Mouse (Mus musculus): ENCODE results near the gene Rsph10b. TPM values are rescaled to one million over a fixed set of nuclear protein-coding genes. Genes with fewer than 3 reads are reported as not detected.

The Rsph10b gene
- total RNA-seq (2021) = 1 to 10 TPM; 5.5 to 7.7 TPM

GRCm38 (mm10) chr5:143932831-143933230 lies at the start of gene Rsph10b:
Gene Rsph10b, plus strand, starts transcription at chr5:143933035.
- intact Hi-C loops (cut with DNase I) = no loop called here
- DNase-seq (ENCODE audit: extremely low spot score in 1 of 2, low spot score in 2 of 2) = no peak

DNA sequence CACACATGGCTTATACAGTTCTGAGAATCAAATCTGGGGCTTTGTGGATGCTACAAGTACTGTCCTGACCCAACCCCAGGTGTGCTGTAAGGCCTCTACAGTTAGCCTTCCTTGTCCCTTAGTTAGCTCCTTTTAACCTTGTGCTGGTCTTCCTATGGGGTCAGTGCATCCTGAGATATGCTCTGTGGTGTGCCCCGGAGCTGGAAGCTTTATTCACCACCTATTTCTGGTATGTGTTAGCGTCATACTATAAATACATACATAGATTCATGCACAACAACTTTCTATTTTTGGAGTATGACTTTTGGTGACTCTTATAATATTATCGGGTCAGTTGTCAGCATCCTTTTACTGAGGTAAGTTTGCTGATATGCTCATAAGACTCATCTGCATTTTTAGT lies 47.6 kb upstream of the Rsph10b start:
- DNase-seq (ENCODE audit: extremely low spot score in 1 of 2, low spot score in 2 of 2) = no peak
- intact Hi-C loops (cut with DNase I) = no loop called here

- intact Hi-C loops (cut with DNase I) = no loop called here
- no peak for DNase-seq (ENCODE audit: extremely low spot score in 1 of 2, low spot score in 2 of 2)
Observed at GRCm38 (mm10) chr5:143890741-143891140, 42.1 kb upstream of the Rsph10b start.

DNA sequence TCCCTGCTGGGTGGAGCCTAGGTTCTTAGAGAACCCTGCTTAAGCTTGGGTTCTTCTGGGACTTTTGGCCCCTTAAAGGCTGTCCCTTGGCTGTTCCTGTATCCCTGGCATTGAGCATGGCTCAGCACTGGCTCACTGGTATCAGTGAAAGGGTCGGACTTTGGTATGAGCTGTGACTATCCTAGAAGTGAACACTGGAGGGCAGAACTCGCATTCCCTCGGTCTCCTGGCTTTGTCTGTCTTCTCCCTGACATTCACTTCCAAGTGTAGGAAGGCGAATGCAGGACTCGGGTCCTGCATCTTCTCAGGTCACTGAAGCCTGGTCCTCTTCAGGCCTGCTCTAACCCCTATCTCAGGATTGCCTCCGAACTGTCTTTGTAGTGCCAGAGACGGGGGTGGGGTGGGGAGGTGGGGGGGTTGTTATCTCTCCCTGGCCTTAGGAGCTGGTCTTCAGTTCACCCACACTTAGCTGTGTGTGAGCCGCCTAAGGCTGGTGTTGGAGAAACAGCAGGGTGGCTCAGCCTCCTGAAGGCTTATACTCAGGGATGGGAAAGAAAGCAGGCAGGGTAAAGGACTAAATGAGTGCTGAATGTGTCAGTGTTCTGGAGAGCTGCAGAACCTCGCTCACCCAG lies 40.5 kb upstream of the Rsph10b start:
- DNase-seq (ENCODE audit: extremely low spot score in 1 of 2, low spot score in 2 of 2) = no peak
- intact Hi-C loops (cut with DNase I) = no loop called here

- intact Hi-C loops (cut with DNase I) = no loop called here
- no peak for DNase-seq (ENCODE audit: extremely low spot score in 1 of 2, low spot score in 2 of 2)
Observed at GRCm38 (mm10) chr5:143893396-143893795, 39.4 kb upstream of the Rsph10b start.

DNA sequence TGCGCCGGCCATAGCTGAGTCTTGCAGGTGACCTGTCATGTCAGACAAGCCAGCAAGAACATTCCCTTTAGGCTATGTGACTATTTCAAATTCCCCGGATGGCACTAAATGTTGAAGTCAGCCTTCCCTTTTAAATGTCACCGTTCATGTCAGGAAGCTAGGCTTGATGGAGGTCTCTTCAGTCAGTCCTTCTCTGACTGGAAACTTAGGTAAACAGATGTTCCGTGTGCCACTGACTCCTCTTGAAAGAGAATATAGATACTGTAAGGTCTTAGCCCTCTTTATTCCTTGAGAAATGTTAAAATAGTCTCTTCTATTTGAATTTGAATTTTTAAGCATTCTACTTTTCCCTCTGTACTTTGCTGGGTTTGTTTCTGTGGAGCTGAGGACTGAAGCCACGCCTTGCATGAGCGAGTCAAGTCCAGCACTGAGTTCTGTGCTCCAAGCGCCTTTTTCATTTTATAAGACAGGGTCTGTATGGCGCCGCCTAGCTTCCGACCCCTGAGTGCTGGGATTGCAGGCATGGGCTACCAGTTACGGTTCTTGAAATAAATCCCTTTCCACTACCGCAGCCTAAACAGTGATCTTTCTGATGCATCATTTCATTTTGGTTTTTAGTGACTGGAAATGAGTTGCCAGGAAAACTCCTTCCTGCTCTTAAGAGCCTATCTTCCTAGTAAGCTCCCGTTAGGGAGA lies 35.1 kb upstream of the Rsph10b start, which contains the start of gene Ankrd61:
Ankrd61 (minus strand) TSS at position 51 of the 696 bp plus-strand sequence.
- DNase-seq (ENCODE audit: extremely low spot score in 1 of 2, low spot score in 2 of 2) = no peak
- intact Hi-C loops (cut with DNase I) = no loop called here

DNA sequence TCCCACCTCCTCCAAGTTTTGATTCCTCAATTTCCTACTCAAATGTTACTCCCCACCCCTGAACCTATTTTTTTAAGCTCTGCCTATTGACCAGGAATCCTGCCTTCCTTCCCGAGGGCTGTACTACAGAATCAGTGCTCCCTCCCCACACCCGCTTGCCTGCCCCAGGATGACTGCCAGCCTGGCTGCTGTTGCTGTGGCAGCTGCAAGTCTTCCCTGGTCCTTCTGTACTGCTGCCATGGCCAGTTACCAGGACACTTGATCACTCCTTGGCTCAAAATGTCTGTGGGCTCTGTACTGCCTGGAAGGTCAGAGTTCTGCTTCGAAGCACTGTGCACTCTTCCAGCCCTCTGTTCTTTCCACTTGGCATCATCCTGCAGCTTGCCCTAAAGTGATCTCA lies 30.7 kb upstream of the Rsph10b start:
- DNase-seq (ENCODE audit: extremely low spot score in 1 of 2, low spot score in 2 of 2) = peak in 1 of 2 experiments; percentile 33

DNA sequence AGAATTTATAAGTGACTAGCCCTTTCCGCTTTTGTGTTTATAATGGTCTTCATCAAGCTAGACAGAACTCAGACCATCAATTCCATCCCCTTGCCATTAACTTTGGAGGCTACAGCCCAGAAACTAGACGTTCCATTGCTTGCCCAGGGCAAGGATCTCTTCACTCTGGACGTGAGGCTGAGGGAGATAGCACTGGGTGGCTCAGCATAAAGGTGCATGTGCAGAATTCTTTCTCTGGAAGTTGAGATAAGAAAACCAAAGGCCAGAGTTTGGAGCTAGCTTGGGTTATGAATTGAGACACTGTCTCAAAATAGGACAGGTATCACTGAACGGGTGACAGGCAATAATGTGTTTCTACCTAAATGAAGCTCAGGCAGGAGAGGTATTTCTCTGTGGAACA lies 29.0 kb upstream of the Rsph10b start:
- no peak for DNase-seq (ENCODE audit: extremely low spot score in 1 of 2, low spot score in 2 of 2)
- intact Hi-C loops (cut with DNase I) = no loop called here

More for the DNA sequence above, 30.7 kb upstream of the Rsph10b start:
- intact Hi-C loops (cut with DNase I) = no loop called here

DNA sequence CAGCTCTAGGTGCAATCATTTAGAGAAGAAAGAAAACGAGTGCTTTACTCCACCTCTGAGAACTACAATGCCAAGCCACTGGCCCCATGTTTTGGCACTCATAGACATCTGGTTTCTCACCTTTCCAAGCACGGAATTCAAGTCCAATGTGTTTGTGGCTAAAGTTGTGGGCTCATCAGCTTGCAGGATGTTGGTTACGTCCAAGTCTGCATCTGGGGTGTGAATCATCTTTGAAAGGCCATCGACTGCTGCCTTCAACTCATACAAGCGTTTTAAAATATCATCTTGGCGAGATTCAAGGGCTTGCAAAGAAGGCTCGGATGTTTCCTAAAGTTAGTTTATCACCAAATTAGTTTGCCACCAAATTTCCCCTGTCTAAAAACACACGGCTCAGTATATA lies 26.4 kb upstream of the Rsph10b start:
- intact Hi-C loops (cut with DNase I) = no loop called here
- DNase-seq (ENCODE audit: extremely low spot score in 1 of 2, low spot score in 2 of 2) = no peak

DNA sequence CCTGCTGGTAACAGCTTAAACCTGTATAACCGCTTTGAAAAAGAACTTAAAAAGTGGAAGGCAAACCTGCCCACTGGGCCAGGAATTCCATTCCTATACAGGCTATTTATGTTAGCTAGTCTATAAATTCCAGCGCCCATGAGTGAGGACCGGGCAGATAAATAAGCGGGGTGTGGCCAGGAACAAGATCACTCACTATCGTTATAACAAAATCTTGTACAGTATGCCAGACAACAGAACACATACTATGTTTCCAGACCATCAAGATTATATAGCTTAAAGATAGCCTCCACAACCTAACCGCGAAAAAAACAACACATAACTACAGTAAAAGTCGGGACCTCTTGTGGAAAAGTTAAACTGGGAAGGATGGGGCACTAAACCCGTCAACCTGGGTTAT lies 23.9 kb upstream of the Rsph10b start:
- no peak for DNase-seq (ENCODE audit: extremely low spot score in 1 of 2, low spot score in 2 of 2)
- intact Hi-C loops (cut with DNase I) = no loop called here

- DNase-seq (ENCODE audit: extremely low spot score in 1 of 2, low spot score in 2 of 2) = peak; percentile 96 to 98
- intact Hi-C loops (cut with DNase I) = no loop called here
Observed at GRCm38 (mm10) chr5:143909417-143910400, 23.1 kb upstream of the Rsph10b start, which contains the start of the genes Aimp2 and Pms2. Gene Aimp2, minus strand, starts transcription at chr5:143909847. Gene Pms2, plus strand, starts transcription at chr5:143909964.

GRCm38 (mm10) chr5:143916221-143916620 lies 16.6 kb upstream of the Rsph10b start:
- no peak for DNase-seq (ENCODE audit: extremely low spot score in 1 of 2, low spot score in 2 of 2)
- intact Hi-C loops (cut with DNase I) = no loop called here

GRCm38 (mm10) chr5:143917418-143917817 lies 15.4 kb upstream of the Rsph10b start:
- peak in 1 of 2 experiments; percentile 40 for DNase-seq (ENCODE audit: extremely low spot score in 1 of 2, low spot score in 2 of 2)
- intact Hi-C loops (cut with DNase I) = no loop called here

DNA sequence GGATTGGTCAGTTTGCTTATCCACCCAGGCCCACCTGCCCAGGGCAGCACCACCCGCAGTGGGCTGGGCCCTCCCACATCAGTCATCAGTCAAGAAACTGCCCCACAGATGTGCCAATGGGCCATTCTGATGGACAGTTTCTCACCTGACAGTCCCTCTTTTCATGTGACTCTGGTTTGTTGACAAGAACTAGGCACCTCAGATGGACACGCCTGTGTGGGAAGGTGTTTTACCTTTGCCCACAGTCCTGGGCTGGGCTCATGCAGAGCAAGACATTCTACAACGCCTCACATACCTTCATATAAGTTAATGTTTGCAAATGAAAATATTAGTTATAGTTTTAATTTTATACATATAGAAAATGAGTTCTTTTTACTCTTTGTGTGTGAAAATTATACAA lies 14.7 kb upstream of the Rsph10b start:
- intact Hi-C loops (cut with DNase I) = no loop called here
- DNase-seq (ENCODE audit: extremely low spot score in 1 of 2, low spot score in 2 of 2) = no peak

DNA sequence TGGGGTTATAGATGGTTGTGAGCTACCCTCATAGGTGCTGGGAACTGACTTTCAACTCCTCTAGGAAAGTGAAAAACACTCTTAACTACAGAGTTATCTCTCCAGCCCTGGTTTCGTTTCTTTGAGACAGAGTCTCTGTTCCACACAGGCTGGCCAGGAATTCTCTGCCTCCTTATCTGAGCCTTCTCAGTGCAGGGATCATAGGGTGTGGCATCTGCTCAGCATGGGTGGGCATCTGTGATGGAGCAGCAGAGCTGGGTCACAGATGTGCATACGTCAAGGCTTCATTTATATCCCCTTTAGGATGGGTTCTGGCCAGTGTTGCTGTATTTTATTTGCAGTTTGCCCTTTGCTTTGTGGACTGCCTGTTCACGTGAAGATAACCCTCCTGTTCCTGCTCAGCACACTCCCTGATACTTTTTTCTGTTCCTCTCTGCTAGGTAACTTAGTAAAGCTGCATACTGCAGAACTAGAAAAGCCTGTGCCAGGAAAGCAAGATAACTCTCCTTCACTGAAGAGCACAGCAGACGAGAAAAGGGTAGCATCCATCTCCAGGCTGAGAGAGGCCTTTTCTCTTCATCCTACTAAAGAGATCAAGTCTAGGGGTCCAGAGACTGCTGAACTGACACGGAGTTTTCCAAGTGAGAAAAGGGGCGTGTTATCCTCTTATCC lies 7.9 kb upstream of the Rsph10b start:
- no peak for DNase-seq (ENCODE audit: extremely low spot score in 1 of 2, low spot score in 2 of 2)
- intact Hi-C loops (cut with DNase I) = loop anchor here (5.0 kb wide), 1 partner anchor 67 kb away; no protein-coding TSS in a partner anchor

DNA sequence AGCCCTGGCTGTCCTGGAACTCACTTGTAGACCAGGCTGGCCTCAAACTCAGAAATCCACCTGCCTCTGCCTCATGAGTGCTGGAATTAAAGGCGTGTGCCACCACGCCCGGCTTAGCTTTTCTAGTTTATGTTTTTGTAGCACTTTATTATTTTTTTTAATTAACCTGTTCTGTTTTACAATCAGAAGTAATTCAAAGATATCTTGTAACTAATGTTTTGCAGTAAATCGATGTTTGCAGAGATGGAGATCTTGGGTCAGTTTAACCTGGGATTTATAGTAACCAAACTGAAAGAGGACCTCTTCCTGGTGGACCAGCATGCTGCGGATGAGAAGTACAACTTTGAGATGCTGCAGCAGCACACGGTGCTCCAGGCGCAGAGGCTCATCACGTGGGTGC lies 5.0 kb upstream of the Rsph10b start, which contains the start of gene Gm42421:
Gm42421 (plus strand) TSS at position 301 of the 400 bp plus-strand sequence.
- intact Hi-C loops (cut with DNase I) = loop anchor here (5.0 kb wide), 1 partner anchor 64 kb away; no protein-coding TSS in a partner anchor
- DNase-seq (ENCODE audit: extremely low spot score in 1 of 2, low spot score in 2 of 2) = no peak

- no peak for DNase-seq (ENCODE audit: extremely low spot score in 1 of 2, low spot score in 2 of 2)
- intact Hi-C loops (cut with DNase I) = loop anchor here (5.0 kb wide), 1 partner anchor 63 kb away; no protein-coding TSS in a partner anchor
Observed at GRCm38 (mm10) chr5:143929291-143929690, 3.5 kb upstream of the Rsph10b start.

GRCm38 (mm10) chr5:143930656-143931055 lies 2.2 kb upstream of the Rsph10b start:
- DNase-seq (ENCODE audit: extremely low spot score in 1 of 2, low spot score in 2 of 2) = no peak
- intact Hi-C loops (cut with DNase I) = no loop called here

Measured in left cerebral cortex, postnatal 10 days (tissue).